Comparison of ENCODE assay signal across 16 mouse cellular contexts in the genomic region with DNA sequence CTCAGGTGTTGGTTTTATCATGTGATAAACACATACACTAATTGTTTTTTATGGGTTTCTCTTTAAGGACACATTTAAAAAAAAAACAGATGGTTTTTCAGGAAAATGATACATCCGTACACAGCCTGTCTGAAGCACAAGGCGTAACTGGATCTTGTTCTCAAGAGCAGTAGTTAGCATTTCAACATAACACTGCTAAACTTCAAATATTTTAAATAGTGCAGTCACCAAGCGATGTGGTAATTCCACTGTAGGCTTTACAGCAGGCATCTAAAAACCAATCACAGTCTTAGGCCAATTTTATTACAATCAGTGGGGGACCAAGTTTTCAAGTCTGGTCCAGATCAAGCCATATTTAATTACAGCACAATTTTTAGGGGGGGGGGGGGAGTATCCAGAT.
"Had no signal": no experiment of that assay in that cellular context is flagged by ENCODE, and none has a peak within 500 bp of the region (broad histone marks: within the 10 kb centered on the region; RNA-seq: fewer than 3 reads in every experiment).

No protein-coding gene starts in this region.

- H3K9ac ChIP-seq: liver, embryonic 13.5 days; midbrain, embryonic 12.5 days had no signal

- H3K27ac ChIP-seq: liver, embryonic 13.5 days; midbrain, embryonic 12.5 days; stomach, postnatal 0 days had no signal

- H3K9me3 ChIP-seq: liver, embryonic 13.5 days; midbrain, embryonic 12.5 days had no signal

- H3K36me3 ChIP-seq: liver, embryonic 13.5 days; midbrain, embryonic 12.5 days had no signal

- DNase-seq: kidney, adult 18-20 months; kidney, adult 9 months; kidney, postnatal 25 days; liver, embryonic 13.5 days; lung, postnatal 14 days; lung, postnatal 4 days; right cerebral cortex, adult 18-20 months; right cerebral cortex, postnatal 14 days; right cerebral cortex, postnatal 4 days; thymus, adult 2 months; thymus, postnatal 25 days had no signal

- H3K4me1 ChIP-seq: liver, embryonic 13.5 days had no signal

- H3K27me3 ChIP-seq: liver, embryonic 13.5 days; midbrain, embryonic 12.5 days had no signal

- H3K4me2 ChIP-seq: liver, embryonic 13.5 days; midbrain, embryonic 12.5 days had no signal

- H3K4me3 ChIP-seq: liver, embryonic 13.5 days; midbrain, embryonic 12.5 days; myocyte had no signal

- ATAC-seq: inflammation-experienced regulatory T-cells, adult 6 months; intestine, embryonic 16.5 days had no signal
